Mouse (Mus musculus) lung, postnatal 0 days (tissue): ENCODE data around the gene Slc2a9.

Experiments
- CTCF ChIP-seq: IDR thresholded peaks from 2 replicates; pipeline ENCODE4 v1.5.1; 2016; ENCODE audit warnings: antibody characterized with exemption, mild to moderate bottlenecking
- EP300 ChIP-seq: IDR thresholded peaks from 2 replicates; pipeline ENCODE4 v1.6.1; 2016; ENCODE audit warnings: antibody characterized with exemption, mild to moderate bottlenecking, control low read depth

- TF ChIP-seq CTCF = no peak
- no peak for TF ChIP-seq EP300
Observed at GRCm38 (mm10) chr5:38356927-38357326, 146.0 kb downstream of the Slc2a9 start.
